Mouse (Mus musculus): ENCODE data around the gene Zfp583.

DNA sequence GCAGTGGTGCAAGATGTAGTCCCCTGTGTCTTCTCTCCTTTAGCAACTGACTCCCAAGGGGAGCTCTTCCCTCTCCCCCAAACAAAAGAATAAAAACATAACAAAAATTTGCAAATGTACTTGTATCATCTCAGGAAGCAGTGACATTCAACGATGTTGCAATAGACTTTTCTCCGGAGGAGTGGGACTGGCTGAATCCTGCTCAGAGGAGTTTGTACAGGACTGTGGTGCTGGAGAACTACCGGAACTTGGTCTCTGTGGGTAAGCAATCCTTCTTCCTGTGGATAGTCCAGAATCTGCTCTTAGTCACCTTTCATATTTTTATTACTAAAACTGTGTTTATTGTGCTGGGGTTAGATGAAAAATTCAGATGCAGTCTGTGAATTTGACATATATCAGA lies 41.9 kb upstream of the Zfp583 start:
- TF ChIP-seq CTCF (IDR thresholded peaks at IDR 0.05; ENCODE audit: borderline replicate concordance, control insufficient read depth, extremely low read depth, insufficient read depth, low read length, poor library complexity) = no peak
- TF ChIP-seq POLR2A (IDR thresholded peaks at IDR 0.05; ENCODE audit: control insufficient read depth, extremely low read depth, insufficient read depth, low read length, poor library complexity) = no peak

Measured in thymus, adult 2 months (tissue).